Mouse (Mus musculus): ENCODE measurements around the gene Neurl2.
A peak's percentile ranks its signal among the peaks of the same experiment; 100 is the strongest.

Neurl2 gene

DNA sequence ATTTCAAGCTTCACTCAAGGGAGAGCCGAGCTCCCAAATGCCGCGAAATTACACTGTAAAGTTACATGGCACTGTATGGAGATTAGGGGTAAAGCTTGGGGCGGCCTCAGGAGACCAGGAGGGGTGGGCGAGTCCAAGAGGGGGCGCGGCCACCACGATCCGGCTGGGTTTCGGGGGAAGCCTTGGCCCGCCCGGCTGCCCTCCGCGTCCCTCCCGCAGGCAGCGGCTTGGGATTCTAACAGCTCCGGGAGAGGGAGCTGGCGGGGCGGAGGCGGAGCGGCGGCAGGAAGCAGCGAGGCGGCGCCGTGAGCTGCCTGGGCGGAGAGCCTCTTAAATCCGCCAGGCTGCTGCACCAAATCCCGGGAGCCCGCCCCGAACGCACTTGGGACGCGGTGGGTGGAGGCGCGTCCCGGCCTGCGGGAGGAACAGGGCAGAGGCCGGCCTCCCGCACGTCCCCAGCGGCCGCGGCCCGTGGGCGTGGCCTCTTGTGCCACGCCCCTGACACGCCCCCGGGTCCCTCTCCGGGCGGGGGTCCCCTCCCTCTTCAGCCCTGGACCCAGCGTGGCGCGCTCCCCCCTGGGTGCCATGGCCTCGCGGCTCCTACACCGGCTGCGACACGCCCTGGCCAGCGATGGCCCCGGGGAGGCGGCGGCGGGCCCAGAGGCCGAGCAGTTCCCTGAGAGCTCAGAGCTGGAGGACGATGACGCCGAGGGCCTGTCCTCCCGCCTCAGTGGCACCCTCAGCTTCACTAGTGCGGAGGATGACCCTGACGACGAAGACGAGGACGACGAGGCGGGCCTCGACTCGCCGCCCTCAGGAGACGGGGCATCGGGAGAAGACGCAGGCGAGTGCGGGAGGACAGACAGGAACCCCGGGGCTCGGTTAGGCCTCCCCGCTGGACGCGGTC is 47.5 kb downstream of the Neurl2 start, which contains the start of gene Snx21:
Gene Snx21 (plus strand): TSS at position 343 of the 907 bp plus-strand sequence.
- DNase-seq (ENCODE audit: low spot score): peak; percentile 92

DNA sequence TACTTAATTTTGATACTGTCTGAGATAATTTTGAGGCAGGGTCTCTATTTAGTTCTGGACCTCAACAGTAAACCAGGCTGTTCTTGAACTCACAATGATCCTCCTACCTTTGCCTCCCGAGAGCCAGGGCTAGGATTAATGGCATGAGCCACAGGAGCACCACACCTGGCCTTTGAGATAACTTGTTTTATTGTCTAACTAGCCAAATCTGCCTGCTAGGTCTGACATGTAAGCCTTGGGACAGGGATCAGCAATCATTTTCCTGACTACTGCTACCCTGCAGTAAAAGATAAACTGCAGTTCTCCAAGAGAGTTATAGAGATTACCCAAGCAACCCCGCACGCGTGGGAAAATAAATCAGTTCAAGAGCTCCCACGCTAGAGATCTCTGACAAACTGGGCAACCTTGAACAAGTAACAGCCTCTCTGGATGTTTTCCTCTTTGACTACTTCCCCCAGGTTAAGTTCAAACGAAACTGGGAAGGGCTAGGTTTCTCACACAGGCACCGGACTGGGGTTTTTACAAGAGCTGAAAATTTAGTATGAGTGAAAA is 48.3 kb downstream of the Neurl2 start:
- no peak for DNase-seq (ENCODE audit: low spot score)

DNA sequence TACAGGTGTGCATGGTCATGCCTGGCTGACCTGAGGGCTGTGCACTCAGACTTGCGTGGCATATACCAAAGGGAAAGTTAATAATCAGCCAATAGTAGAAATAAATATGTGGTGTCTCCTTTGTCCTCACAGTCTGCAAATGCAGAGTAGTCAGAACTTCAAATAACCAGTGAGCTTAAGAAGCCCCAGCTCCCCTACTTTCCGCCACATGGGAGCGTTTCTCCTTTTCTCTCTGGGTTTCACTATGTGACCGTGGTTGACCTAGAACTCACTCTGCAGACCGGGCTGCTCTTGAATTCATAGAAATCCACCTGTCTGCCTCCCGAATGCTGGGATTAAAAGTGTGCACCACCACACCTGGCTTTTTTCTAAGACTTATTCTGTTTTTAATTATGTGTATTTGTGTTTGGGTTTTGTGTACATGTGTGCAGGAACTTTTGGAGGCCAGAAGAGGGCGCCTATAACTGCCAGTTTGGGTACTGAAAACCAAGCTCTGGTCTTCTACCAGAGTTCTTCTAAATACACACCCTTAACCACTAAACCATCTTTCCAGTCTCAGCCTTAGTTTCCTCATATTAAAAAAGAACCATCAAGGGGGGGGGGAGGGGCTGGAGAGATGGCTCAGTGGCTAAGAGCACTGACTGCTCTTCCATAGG is 49.2 kb downstream of the Neurl2 start:
- DNase-seq (ENCODE audit: low spot score): no peak

- no peak for DNase-seq (ENCODE audit: low spot score)
Observed at GRCm38 (mm10) chr2:164781876-164782275, 51.4 kb downstream of the Neurl2 start.
